Mouse (Mus musculus) left cerebral cortex, postnatal 10 days (tissue): ENCODE measurements around the gene A630076J17Rik. TPM values are rescaled to one million over a fixed set of nuclear protein-coding genes. Genes with fewer than 3 reads are reported as not detected.

Experiments
- DNase-seq, 2 experiments: peaks; one replicate each; pipeline ENCODE4 v3.0.0; 2021 to 2022; ENCODE audit warnings: low spot score in 2 of 2, mixed read lengths in 1 of 2; ENCODE audit errors: extremely low spot score in 1 of 2
- intact Hi-C: fragments of 180-260 bp; cut with DNase I; formaldehyde crosslinking; loops from one replicate; pipeline ENCODE4 v1.15.1; 2025
- total RNA-seq, 2 experiments: library from RNA; stranded (reverse); gene quantifications; 2 replicates each; pipeline ENCODE4 v1.2.3; 2021

A630076J17Rik gene
- total RNA-seq, 2 experiments from 2014 or later: not detected

DNA sequence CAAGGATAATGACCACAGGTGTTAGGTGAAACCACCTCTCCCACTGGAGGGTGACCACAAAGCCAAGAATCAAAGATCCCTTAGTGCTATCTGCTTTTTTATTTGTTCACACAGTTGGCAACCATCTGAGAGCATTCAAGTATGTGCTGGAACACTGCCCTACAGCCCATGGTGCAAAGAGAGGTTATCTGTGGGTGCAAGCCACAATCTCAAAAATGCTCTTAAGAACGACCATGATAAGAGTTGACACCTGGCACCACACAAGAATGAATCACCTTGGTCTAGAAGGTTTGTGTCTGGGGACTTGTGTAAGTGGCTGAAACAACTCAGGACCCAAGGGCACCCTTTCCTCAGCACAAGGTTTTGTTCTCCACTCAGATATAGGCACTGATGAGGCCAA lies 7.2 kb upstream of the A630076J17Rik start:
- intact Hi-C loops: no loop called here
- DNase-seq: no peak

DNA sequence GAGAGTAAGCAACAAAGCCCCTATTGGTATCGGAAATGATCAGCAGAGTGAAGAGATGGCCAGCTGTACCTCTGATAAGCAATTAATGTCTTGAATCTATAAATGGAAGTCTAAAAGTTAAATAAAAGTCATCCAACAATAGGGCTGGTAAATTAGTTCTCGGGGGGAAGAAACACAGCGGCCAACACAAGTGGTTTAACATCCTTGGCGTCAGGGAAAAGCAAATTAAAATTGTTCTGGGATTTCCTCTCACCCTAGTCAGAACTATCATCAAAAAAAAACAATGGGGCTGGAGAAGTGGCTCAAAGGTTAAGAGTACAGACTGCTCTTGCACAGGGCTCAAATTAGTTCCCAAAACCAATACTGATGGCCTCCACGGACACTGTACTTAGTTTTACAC lies 4.6 kb upstream of the A630076J17Rik start:
- DNase-seq: no peak
- intact Hi-C loops: no loop called here

DNA sequence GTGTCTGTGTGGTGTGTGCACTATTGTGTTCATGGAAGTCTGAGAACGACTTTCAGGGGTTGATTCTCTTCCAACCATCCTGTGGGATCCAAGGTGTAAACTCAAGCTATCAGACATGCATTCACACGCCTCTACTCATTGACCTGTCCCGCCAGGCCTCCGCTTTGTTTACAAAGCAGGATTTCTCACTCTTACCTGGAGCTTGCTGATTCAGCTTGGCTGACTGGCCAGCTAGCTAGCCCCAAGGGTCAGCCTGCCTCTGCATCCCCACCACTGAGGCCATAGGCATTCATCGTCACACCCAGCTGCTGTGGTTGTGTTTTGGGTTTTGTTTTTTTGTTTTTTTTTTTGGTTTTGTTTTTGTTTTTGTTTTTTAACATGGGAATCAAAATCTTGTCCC lies 1.2 kb upstream of the A630076J17Rik start:
- intact Hi-C loops: no loop called here
- no peak for DNase-seq

DNA sequence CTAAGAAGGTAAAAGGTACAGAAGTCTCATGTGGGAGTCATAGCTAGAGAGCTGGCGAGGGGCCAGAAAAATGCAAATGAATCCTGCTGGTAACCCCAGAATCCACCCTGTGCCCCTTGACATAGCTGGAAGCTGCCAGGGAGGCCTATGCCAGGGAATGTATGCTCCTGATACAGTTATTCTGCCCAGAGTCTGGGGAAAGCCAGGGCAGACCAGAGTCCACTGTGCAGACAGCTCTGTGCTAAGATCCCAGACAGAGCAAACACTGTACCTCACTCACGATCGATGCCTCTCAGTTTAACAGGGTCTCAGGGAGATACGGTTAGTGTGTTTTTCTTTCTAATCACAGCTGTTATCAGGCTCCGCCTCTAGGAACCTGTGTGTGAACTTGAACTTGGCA lies 592 bp upstream of the A630076J17Rik start:
- no peak for DNase-seq
- intact Hi-C loops: loop anchor here (5.0 to 10.0 kb wide), 2 partner anchors 125 to 232 kb away; no protein-coding TSS in a partner anchor

DNA sequence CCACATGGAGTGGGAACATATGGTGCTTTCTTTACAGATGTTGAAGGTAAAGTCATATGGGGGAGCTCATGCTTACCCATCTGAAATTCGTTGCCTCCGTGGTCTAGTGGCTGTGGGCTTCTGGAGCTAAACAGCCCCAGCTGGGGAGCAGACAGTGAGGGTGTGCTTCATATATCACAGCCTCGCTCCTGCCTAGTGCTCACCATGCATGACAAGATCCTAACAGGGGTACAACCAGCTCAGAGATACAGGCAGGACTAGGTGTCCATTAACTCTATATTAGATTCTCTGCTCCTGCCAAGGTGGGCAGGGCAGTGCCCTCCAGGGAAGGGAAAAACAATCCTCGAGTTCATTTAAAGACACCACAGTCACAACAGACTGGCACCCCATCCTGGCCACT lies 788 bp downstream of the A630076J17Rik start:
- DNase-seq: no peak
- intact Hi-C loops: loop anchor here (5.0 to 10.0 kb wide), 2 partner anchors 124 to 231 kb away; no protein-coding TSS in a partner anchor

DNA sequence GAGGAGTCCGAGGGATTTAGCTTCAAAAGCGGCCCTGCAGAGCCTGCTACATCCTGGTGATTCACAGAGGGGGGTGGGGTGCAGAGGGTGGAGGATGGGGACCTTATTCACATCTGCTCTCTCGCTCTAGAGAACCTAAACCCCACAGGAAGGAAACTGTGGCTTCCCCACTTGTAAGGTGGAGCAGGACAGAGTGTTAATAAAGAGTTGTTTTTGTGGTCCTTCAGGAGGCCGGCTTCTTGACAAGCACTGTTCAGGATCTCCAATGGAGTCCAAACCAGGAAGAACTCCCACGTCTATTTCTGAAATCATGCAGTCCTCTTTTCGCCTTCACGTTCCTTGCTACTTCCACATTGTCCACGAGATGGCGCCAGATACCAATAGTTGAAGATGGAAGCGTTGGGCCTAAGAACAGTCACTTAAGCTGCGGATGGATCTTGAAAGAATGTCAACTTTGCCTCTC lies 3.0 kb downstream of the A630076J17Rik start:
- DNase-seq: peak; percentile 78 to 84
- intact Hi-C loops: loop anchor here (1.0 to 10.0 kb wide), 3 partner anchors 41 to 229 kb away; no protein-coding TSS in a partner anchor

DNA sequence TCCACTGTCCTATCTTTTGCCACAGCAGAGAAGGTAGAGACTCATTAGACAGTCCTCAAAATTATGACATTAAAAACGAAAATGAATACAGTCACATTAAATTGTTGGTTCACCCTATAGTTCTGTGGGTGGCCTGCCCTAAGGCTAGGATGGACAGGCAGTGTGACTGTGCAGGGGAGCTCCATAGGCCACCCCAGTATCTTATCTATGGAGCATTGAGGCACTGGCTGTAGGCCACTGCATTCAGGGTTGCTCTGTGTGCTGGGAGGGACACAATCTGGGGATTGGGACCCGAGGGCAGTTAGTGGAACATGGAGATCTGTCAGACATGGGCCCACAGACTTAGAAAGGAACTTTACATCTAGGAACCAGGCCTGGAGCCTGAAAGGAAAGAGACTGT lies 3.5 kb downstream of the A630076J17Rik start:
- no peak for DNase-seq
- intact Hi-C loops: loop anchor here (1.0 to 10.0 kb wide), 3 partner anchors 40 to 228 kb away; no protein-coding TSS in a partner anchor

DNA sequence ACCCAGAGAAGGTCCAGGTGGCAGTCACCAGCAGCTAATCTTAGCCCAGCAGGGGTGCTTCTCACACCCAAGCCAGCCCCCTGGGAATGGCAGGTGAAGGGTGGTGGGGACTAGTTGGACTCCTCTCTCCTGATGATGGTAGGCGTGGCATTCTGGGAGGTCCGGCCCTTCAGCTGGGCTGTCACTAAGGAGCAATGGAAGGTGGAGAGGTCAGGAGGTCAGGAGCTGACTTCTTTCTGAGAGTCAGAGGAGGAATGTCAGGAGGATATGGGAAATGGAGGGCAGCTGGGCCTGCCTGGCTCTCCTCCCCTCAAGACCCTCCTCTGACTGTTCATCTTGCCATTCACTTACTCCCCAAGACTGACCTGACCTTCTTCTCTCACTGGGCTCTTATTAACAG lies 7.6 kb downstream of the A630076J17Rik start:
- DNase-seq: no peak
- intact Hi-C loops: loop anchor here (10.0 kb wide), 1 partner anchor 117 kb away; no protein-coding TSS in a partner anchor

DNA sequence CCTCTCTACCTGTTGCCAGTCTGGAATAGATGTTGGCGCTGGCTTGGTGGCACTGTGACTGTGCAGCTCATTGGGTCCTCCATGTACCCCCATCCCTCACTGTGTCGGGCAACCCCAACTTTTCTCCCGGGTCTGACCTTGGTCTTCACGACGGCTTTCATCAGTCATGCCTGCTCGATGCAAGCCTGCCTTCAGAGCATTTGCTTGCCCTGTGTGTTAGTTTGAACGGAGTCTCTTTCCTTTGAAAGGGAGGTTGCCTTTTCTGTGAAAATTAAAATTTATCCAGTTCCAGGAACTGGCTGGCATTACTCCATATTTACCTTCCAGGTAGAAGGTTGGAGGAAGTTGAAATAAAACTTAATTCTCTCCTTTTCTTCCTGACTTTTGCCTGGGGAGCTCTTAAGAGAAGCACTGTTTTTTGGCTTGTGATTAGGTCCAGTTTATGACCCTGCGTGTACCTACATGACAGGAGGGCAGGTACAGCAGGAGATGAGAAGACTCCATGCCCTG lies 8.1 kb downstream of the A630076J17Rik start:
- intact Hi-C loops: loop anchor here (10.0 kb wide), 1 partner anchor 116 kb away; no protein-coding TSS in a partner anchor
- DNase-seq: no peak

DNA sequence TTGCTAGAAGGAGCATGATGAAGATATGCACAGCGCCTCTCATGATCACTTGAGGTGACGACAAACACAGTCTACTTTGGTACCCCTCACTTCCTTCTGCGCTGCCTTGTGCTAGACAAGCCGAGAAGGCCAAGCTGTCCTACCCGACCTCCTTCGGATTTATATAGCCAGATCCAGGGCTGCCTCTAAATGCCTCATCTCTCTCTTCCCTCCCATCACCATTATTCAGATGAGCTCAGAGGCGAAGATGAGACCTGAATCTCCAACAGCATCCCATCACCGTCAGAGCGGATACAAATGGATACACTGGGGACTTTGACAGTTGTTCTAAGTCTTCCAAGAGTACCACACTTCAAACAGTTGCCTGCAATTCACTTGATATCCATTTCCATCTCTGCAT lies 9.2 kb downstream of the A630076J17Rik start, which contains the start of gene Prok1:
Gene Prok1, minus strand, starts transcription at position 101 of the 400 bp plus-strand sequence.
- DNase-seq: no peak
- intact Hi-C loops: loop anchor here (10.0 kb wide), 1 partner anchor 115 kb away; no protein-coding TSS in a partner anchor

DNA sequence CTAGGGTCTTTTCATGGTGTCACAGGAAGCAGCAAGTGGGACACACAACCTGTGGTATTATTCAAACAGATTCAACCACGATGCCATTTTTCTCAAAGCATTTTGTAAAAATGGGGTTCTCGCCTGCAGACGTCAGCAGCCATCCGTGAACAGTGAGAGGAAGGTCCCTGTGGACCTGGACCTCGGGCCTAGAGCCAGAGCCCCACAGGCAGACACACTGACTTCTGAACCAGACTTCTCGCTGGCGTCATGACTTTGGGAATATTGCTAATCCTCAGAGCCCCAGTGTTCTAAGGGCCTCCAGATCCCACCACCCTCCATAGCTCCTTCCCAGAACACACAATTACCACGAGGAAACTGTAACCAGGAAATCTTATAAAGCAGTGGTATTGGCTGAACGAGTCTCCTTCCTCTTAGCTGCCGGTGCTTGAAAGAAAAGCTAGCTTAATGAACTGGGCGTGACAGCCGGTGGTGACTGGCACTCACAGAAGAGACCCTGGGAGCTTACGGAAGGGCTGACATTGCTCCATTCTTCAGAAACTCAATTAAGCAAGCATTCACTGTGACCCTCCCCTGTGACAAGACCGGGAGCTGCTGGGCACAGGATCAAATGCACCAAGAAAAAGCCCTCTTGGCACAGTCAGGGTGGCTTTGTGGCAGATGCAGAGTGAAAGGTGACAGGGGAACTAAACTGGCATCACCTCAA lies 11.1 kb downstream of the A630076J17Rik start:
- DNase-seq: no peak
- intact Hi-C loops: no loop called here

DNA sequence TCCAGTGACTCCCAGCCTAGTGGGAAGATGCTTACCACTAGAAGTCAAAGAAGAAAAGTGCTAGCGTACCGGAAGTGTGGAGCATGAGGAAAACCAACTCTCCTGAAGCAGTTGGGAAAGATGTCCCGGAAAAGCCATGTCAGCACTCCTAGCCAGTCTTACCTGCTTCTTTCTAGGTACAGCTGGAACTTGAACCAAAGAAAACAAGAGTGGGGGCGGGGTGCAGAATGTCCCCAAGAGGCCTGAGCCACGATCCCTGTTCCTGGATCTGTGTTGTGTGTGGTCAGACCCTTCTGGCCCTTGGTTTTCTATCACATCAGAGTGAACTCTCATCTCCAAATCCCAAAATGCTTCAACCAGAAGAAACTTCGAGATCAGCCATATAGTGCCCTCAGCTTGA lies 16.5 kb downstream of the A630076J17Rik start:
- DNase-seq: no peak
- intact Hi-C loops: no loop called here

DNA sequence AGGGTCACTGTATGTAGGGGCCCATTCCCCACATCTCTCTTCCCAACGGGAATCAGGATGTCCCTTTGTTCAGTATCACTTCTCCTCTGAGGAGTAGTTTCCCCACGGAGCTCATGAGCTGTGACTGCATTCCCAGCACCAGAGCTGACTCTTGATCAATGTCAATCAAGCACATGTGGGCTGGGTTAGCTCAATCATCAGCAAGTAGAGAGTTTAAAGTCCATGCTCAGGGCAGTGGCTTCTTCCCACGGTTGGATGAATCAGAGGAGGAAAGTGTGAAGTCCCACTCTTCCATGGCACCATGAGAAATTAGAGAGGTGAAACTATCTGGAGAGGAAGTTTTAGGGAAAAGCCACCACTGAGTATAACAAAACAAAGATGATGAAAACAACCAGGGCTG lies 18.6 kb downstream of the A630076J17Rik start:
- DNase-seq: no peak

DNA sequence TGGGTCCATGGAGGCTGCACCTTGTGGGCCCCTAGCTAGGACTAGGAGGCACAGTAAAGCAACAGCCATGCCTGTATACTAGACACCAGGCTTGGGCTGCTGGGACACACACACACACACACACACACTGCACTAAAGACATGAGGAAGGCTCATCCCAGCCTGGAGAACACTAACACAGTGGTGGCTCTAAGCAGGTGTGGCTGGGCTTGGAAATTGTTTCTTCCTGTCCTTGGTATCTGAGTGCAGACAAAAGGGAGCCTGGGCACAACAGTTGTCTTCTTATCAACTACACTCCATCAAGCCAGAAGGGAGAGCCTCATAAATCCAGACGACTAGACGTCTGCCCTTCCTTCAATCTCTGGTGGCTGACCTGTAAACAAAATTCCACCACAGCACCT lies 19.9 kb downstream of the A630076J17Rik start:
- intact Hi-C loops: no loop called here
- DNase-seq: no peak

More for the DNA sequence above, 18.6 kb downstream of the A630076J17Rik start:
- intact Hi-C loops: no loop called here

DNA sequence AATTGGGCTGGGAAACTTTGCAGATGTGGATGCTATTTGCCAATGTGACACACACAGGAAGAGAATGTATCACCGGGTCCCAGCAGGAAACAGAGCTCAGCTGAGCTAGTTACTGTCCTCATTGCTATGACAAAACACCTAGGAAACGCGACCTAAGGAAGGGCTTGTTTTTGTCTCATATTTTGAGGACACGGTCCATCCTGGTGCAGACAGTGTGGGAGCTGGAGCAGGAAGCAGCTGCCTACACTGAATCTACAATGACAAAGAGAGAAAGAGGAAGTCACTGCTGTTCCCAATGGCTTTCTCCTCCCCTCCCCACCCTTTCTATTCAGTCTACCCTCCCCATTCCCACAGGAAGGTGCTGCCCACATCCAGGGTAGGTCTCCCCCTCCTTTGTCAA lies 21.6 kb downstream of the A630076J17Rik start:
- DNase-seq: no peak
- intact Hi-C loops: no loop called here

DNA sequence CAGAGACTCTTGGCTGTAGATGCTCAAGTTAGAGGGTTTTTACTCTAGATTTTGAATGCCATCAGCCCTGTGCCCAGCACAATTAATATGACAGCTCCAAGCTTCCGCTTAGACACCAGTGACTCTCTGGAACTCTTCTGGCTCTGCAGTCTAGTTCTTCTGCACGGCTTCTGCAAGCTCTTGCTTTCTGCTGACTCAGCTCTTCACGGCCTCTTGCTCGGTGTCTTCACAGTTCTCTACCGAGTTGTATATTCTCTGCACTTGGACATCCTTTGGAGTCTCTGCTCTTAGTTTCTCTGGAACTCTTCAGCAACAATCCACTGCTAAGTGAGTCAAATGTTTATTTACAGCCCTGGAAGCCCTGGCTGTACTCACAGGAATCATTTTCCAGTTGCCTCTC lies 23.5 kb downstream of the A630076J17Rik start:
- intact Hi-C loops: no loop called here
- DNase-seq: no peak

DNA sequence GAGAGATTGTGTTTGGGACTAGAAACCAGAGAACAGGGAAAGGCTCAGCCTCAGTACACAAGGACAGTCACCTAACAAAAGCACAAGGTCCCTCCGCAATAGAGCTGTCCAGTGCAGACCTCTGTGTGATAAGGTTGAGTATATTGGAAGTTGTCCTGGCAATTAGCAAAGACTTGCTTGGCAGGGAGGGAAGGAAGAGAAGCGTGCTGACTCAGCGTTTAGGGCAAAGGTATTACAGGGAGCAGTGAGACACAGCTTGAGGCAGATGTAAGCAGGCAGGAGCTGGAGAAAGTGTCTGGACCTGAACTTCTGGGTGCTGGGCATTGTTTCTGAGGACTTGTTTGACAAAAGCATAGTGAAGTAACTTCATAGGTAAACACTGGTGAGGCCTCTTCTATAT lies 25.6 kb downstream of the A630076J17Rik start:
- intact Hi-C loops: no loop called here

DNA sequence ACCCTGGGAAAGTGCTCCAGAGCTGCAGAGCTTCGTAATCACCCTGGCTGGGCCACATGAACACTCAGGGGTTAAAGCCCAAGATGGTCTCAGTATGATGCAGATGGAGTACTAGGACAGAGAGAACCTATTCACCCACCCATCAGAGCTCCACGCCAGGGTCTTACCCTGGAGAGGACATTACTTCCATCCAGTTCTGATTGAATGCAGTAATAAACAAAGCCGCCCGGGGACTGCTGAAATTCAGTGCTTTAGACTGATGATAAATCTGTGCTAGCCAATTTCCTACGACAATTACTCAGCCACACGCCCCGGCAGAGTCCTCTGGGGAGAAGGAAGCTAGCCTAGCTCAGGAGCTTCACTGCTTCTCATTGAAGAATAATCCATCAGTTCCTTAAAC lies 26.3 kb downstream of the A630076J17Rik start:
- intact Hi-C loops: no loop called here
- DNase-seq: no peak

More for the DNA sequence above, 25.6 kb downstream of the A630076J17Rik start:
- DNase-seq: no peak

DNA sequence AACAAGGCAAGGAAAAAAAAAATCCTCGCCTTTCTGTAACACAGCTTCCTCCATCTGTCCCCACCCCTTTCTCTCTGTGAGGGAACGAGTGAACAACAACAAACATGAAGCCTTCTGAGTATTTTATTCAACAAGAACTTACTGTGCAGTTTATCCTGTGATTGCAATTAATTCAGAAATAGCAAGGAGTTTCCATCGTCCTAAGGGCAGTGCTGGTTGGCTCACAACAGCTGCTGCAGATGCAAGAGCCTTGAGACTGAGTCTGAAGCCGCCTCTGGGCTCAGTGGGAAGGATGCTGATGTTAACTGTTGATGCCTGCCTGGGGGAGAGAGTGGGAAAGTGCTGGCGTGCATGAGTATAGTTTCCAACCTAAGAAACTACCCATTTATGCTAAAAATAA lies 27.5 kb downstream of the A630076J17Rik start:
- DNase-seq: no peak

More for the DNA sequence above, 27.5 kb downstream of the A630076J17Rik start:
- intact Hi-C loops: no loop called here
